9 mouse cellular contexts compared by ENCODE assay signal in the genomic region with DNA sequence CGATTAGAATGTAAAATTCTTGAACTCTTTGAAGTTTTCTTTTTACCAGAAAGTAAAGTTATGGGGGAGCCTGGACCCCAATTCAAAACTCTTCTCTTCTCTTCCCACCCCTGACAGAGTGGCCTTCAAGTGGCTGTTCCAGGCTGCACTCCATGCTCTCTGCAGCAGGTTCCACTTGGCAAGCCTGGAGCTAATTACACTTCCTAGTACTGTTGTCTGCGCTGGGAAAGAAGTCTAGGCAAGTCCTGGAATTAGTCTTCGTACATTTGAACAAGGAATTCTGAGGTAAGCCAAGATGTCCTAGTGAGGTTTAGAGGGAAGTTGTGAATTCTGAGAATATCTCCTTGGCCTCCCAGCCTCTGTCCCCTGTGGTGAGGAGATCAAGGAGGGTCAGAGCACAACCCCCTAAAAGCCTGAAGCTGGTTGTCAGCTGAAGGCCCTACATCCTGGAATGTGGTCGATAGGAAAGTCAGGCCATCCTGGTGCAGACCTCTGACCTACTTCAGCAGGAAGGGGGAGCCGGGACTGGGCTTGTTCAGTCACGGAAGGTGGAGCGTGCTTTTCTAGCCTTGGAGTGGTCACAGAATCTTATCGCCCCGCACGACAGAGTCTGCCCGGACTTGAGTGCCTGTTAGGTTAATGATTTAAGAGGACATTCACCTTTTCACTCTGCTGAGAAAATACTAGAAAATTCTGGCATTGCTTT. TPM values are rescaled to one million over a fixed set of nuclear protein-coding genes. Genes with fewer than 3 reads are reported as not detected.
DNase-seq lines count a peak whose midpoint lies in the region; ATAC-seq lines count a peak whose summit lies in the region.
"Had no signal": no experiment of that assay in that cellular context is flagged by ENCODE, and none has a peak within 500 bp of the region (broad histone marks: within the 10 kb centered on the region; RNA-seq: fewer than 3 reads in every experiment).

No protein-coding gene starts in this region.

- no peaks in the 10 kb centered on the region for H3K4me1 ChIP-seq in embryonic facial prominence, embryonic 11.5 days (ENCODE audit: control insufficient read depth, insufficient read depth, low read length)
- H3K4me1 ChIP-seq in liver, embryonic 16.5 days (ENCODE audit: control insufficient read depth, low read depth, low read length) = peaks cover 42% of the 10 kb centered on the region
- H3K4me1 ChIP-seq in midbrain, embryonic 16.5 days (ENCODE audit: control insufficient read depth, insufficient read depth, low read length) = no peaks in the 10 kb centered on the region

- H3K27me3 ChIP-seq in embryonic facial prominence, embryonic 11.5 days (ENCODE audit: control insufficient read depth, insufficient read depth, low read length) = no peaks in the 10 kb centered on the region
- no peaks in the 10 kb centered on the region for H3K27me3 ChIP-seq in liver, embryonic 16.5 days (ENCODE audit: control insufficient read depth, insufficient read depth, low read depth, low read length)
- no peaks in the 10 kb centered on the region for H3K27me3 ChIP-seq in midbrain, embryonic 16.5 days (ENCODE audit: control insufficient read depth, insufficient read depth, low read depth, low read length)
- H3K27me3 ChIP-seq: forebrain, embryonic 12.5 days had no signal

- peak; percentile 34 for DNase-seq in adrenal gland, postnatal 25 days
- DNase-seq in embryonic facial prominence, embryonic 11.5 days (ENCODE audit: low spot score) = peak; percentile 53
- DNase-seq in kidney, adult 11 months = peak; percentile 88
- no peak for DNase-seq in thymus, adult 18-20 months
- no peak for DNase-seq in gastrocnemius, adult 8-10 months (ENCODE audit: low spot score in 2 of 2)
- DNase-seq in ovary, postnatal 10 days (ENCODE audit: low spot score) = no peak

- 31% methylated on average over 11 of the region's 11 CpGs for WGBS in embryonic facial prominence, embryonic 11.5 days
- 23% methylated on average over 11 of the region's 11 CpGs for WGBS in liver, embryonic 16.5 days (ENCODE audit: insufficient replicate concordance)
- 60% methylated on average over 11 of the region's 11 CpGs for WGBS in midbrain, embryonic 16.5 days

- no peak overlapping the region for H3K27ac ChIP-seq in embryonic facial prominence, embryonic 11.5 days (replicated peaks; ENCODE audit: low read depth, low read length)
- H3K27ac ChIP-seq in liver, embryonic 16.5 days (ENCODE audit: low read length) = peak overlapping the region; percentile 49
- no peak overlapping the region for H3K27ac ChIP-seq in midbrain, embryonic 16.5 days (ENCODE audit: low read length)
- H3K27ac ChIP-seq: forebrain, embryonic 12.5 days had no signal

- no peak for ATAC-seq in embryonic facial prominence, embryonic 11.5 days (replicated peaks; ENCODE audit: insufficient number of reproducible peaks, low FRiP score, low TSS enrichment, low read depth)
- ATAC-seq in liver, embryonic 16.5 days (ENCODE audit: low read depth) = peak; percentile 59
- ATAC-seq in midbrain, embryonic 16.5 days = no peak

- no peak overlapping the region for H3K9ac ChIP-seq in embryonic facial prominence, embryonic 11.5 days (replicated peaks; ENCODE audit: low read length)
- no peak overlapping the region; the same call in 1 of the 2 replicates for H3K9ac ChIP-seq in liver, embryonic 16.5 days (ENCODE audit: low read depth, low read length)
- no peak overlapping the region for H3K9ac ChIP-seq in midbrain, embryonic 16.5 days (ENCODE audit: low read depth, low read length)
- H3K9ac ChIP-seq: forebrain, embryonic 12.5 days had no signal

- H3K4me2 ChIP-seq in embryonic facial prominence, embryonic 11.5 days (ENCODE audit: low read depth, low read length) = no peak overlapping the region
- 0 out of 2 replicates have a peak overlapping the region, but pooled peaks have one; percentile 15 for H3K4me2 ChIP-seq in liver, embryonic 16.5 days (ENCODE audit: low read depth, low read length)
- no peak overlapping the region for H3K4me2 ChIP-seq in midbrain, embryonic 16.5 days (ENCODE audit: low read length)
- H3K4me2 ChIP-seq: forebrain, embryonic 12.5 days had no signal

- no peaks in the 10 kb centered on the region for H3K36me3 ChIP-seq in embryonic facial prominence, embryonic 11.5 days (replicated peaks; ENCODE audit: control insufficient read depth, insufficient read depth, low read depth, low read length)
- no peaks in the 10 kb centered on the region for H3K36me3 ChIP-seq in liver, embryonic 16.5 days (ENCODE audit: control insufficient read depth, insufficient read depth)
- H3K36me3 ChIP-seq in midbrain, embryonic 16.5 days (ENCODE audit: control insufficient read depth, insufficient read depth, low read length) = no peaks in the 10 kb centered on the region
- H3K36me3 ChIP-seq: forebrain, embryonic 12.5 days had no signal

- no peak overlapping the region for H3K4me3 ChIP-seq in embryonic facial prominence, embryonic 11.5 days (ENCODE audit: low read depth, low read length)
- no peak overlapping the region for H3K4me3 ChIP-seq in liver, embryonic 16.5 days (ENCODE audit: low read depth, low read length)
- H3K4me3 ChIP-seq in midbrain, embryonic 16.5 days (ENCODE audit: low read depth, low read length) = no peak overlapping the region
- H3K4me3 ChIP-seq: forebrain, embryonic 12.5 days had no signal

- H3K9me3 ChIP-seq in embryonic facial prominence, embryonic 11.5 days (replicated peaks; ENCODE audit: control insufficient read depth, low read length) = no peaks in the 10 kb centered on the region
- no peaks in the 10 kb centered on the region for H3K9me3 ChIP-seq in liver, embryonic 16.5 days (replicated peaks; ENCODE audit: control insufficient read depth, low read length)
- no peaks in the 10 kb centered on the region for H3K9me3 ChIP-seq in midbrain, embryonic 16.5 days (replicated peaks; ENCODE audit: control insufficient read depth, low read length, poor library complexity, severe bottlenecking)
- H3K9me3 ChIP-seq: forebrain, embryonic 12.5 days had no signal

RNA-seq across cellular contexts. Expression of gene Agps, which starts 59.6 kb away (rescaled TPM):
- 39.8 and 46.6 TPM in 2 replicates for total RNA-seq in adrenal gland, postnatal 25 days (2021)
- 44.2 and 45.3 TPM in 2 replicates for polyA plus RNA-seq in embryonic facial prominence, embryonic 11.5 days (2014; fragmentation: Nextera tagmentation; extraction: Ambion mirVana)
- polyA plus RNA-seq in liver, embryonic 16.5 days (2015; fragmentation: Nextera tagmentation; extraction: Ambion mirVana) = 10.9 and 11.2 TPM in 2 replicates
- 10 to 100 TPM; 19.1 to 24.1 (median 20.0) TPM for total RNA-seq in gastrocnemius, adult 8-10 months (2022)
- polyA plus RNA-seq in midbrain, embryonic 16.5 days (2015; fragmentation: Nextera tagmentation; extraction: Ambion mirVana) = 26.5 and 26.7 TPM in 2 replicates

Comparison
In these comparisons a context has a peak if more than half of its experiments do, and no peak if none do; other contexts are left out.
1. DNase-seq: peak in adrenal gland, postnatal 25 days (single experiment), embryonic facial prominence, embryonic 11.5 days (single experiment) and kidney, adult 11 months (single experiment); none in thymus, adult 18-20 months (0 of 2), gastrocnemius, adult 8-10 months (0 of 2) and ovary, postnatal 10 days (single experiment).